Mouse (Mus musculus): ENCODE measurements at regions not wholly inside any gene's neighbourhood (a gene's known extent, or its start where the extent isn't known, plus 50 kb on each side); places are given as distances from the start of the nearest gene placed in this dataset.

DNA sequence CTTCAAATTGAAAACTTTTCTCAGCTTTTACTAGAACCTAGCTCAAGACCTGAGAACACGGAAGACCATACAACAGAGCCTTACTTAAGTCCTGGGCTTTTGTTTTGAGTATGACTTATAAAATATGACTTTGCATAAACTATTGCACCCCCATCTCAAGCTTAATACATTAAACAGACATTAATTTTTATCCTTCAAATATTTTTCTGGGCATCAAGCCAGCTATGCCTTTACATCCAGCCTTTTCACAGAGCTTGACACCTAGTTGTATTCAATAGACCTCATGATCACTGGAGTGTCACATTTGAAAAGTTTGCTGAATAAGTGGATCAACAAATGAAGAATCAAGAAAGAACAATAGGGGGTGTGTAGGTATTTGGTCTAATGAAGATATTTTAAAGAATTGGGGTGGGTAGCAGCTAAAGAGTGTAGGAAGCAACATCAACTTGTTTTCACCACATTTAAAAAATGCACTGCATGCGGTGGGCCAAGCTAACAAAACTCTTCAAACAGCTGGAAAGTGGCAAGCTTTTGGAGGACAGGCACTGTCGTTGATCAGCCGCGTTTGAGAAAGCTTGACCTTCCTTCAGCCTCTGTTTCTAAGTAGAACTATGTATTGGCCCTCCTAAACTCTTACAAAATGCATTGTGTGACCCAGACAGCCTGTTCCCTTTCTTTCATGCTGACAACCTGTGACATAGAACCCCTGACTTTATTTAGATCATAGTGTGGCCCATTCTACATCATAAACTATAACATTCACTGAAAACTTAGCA, 138.2 kb upstream of the Dio2 start:
- no peak for DNase-seq (ENCODE audit: extremely low read depth, low read depth, low spot score)
- TF ChIP-seq CTCF (IDR thresholded peaks at IDR 0.05; ENCODE audit: low read depth, low read length) (no peak), POLR2A (IDR thresholded peaks at IDR 0.05; ENCODE audit: extremely low read depth, insufficient read depth, low read length) (no peak)
- H3K27me3 ChIP-seq (ENCODE audit: control insufficient read depth, insufficient read depth, low read length): no peaks in the 10 kb centered on the region
- no peaks in the 10 kb centered on the region for H3K36me3 ChIP-seq (ENCODE audit: control insufficient read depth, insufficient read depth, low read length)
- no peaks in the 10 kb centered on the region for H3K4me1 ChIP-seq (ENCODE audit: control insufficient read depth, insufficient read depth, low read length)
- WGBS: 85% methylated on average over 5 of the region's 5 CpGs
- no peak overlapping the region for H3K4me3 ChIP-seq (ENCODE audit: insufficient read depth, low read depth, low read length)
- no peak overlapping the region for H3K9ac ChIP-seq (ENCODE audit: low read depth, low read length)
- no peaks in the 10 kb centered on the region for H3K79me2 ChIP-seq (ENCODE audit: control insufficient read depth, insufficient read depth, low read length)
- no peak overlapping the region for H3K27ac ChIP-seq (replicated peaks; ENCODE audit: insufficient read depth, low read depth, low read length)

DNA sequence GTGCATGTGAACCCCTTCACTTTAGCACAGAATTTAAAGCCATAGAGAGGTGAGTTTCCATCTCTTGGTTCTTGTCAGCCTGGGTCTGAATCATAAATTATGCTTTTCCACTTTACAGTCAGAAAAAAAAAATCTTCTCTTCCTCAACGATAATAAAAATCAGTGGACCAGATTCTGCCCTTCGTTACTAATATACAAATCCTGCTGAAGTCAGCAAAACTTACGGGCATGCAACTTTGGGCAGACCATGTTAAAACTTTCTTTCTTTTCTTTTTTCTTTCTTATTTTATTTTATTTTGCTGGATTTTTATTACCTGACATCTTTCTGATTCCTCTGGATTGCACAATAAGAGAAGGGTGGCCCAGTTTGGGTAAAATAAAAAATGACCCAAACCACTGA, 136.6 kb upstream of the Dio2 start:
- DNase-seq (ENCODE audit: extremely low read depth, low read depth, low spot score): no peak
- WGBS: 88% methylated on average over 3 of the region's 3 CpGs
- TF ChIP-seq CTCF (IDR thresholded peaks at IDR 0.05; ENCODE audit: low read depth, low read length): no peak
- TF ChIP-seq POLR2A (IDR thresholded peaks at IDR 0.05; ENCODE audit: extremely low read depth, insufficient read depth, low read length): no peak
- H3K79me2 ChIP-seq (ENCODE audit: control insufficient read depth, insufficient read depth, low read length): no peaks in the 10 kb centered on the region
- H3K27ac ChIP-seq (replicated peaks; ENCODE audit: insufficient read depth, low read depth, low read length): no peak overlapping the region
- H3K9ac ChIP-seq (ENCODE audit: low read depth, low read length): no peak overlapping the region
- H3K4me3 ChIP-seq (ENCODE audit: insufficient read depth, low read depth, low read length): no peak overlapping the region
- H3K36me3 ChIP-seq (ENCODE audit: control insufficient read depth, insufficient read depth, low read length): no peaks in the 10 kb centered on the region
- no peaks in the 10 kb centered on the region for H3K27me3 ChIP-seq (ENCODE audit: control insufficient read depth, insufficient read depth, low read length)
- no peaks in the 10 kb centered on the region for H3K4me1 ChIP-seq (ENCODE audit: control insufficient read depth, insufficient read depth, low read length)

DNA sequence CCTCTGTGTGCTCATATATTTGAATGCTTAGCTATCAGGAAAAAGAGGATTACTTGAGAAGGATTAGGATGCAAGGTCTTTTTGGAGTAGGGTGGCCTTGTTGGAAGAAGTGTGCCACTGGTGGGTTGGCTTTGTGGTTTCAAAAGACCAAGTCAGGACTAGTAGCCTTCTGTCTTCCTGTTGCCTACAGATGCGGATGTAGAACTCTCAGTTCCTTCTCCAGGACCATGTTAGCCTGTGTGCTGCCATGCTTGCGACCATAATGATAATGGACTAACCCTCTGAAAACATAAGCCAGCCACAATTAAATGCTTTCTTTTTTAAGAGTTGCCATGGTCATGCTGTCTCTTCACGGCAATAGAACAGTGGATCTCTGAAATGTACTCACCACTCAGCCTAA, 135.7 kb upstream of the Dio2 start:
- H3K27ac ChIP-seq (replicated peaks; ENCODE audit: insufficient read depth, low read depth, low read length): no peak overlapping the region
- no peaks in the 10 kb centered on the region for H3K4me1 ChIP-seq (ENCODE audit: control insufficient read depth, insufficient read depth, low read length)
- H3K4me3 ChIP-seq (ENCODE audit: insufficient read depth, low read depth, low read length): no peak overlapping the region
- H3K79me2 ChIP-seq (ENCODE audit: control insufficient read depth, insufficient read depth, low read length): no peaks in the 10 kb centered on the region
- H3K9ac ChIP-seq (ENCODE audit: low read depth, low read length): no peak overlapping the region
- DNase-seq (ENCODE audit: extremely low read depth, low read depth, low spot score): no peak
- WGBS: 87% methylated on average over 3 of the region's 3 CpGs
- no peak for TF ChIP-seq POLR2A (IDR thresholded peaks at IDR 0.05; ENCODE audit: extremely low read depth, insufficient read depth, low read length)
- TF ChIP-seq CTCF (IDR thresholded peaks at IDR 0.05; ENCODE audit: low read depth, low read length): no peak
- H3K27me3 ChIP-seq (ENCODE audit: control insufficient read depth, insufficient read depth, low read length): no peaks in the 10 kb centered on the region
- H3K36me3 ChIP-seq (ENCODE audit: control insufficient read depth, insufficient read depth, low read length): no peaks in the 10 kb centered on the region

- TF ChIP-seq POLR2A (IDR thresholded peaks at IDR 0.05; ENCODE audit: extremely low read depth, insufficient read depth, low read length) (no peak), CTCF (IDR thresholded peaks at IDR 0.05; ENCODE audit: low read depth, low read length) (no peak)
- no peak for DNase-seq (ENCODE audit: extremely low read depth, low read depth, low spot score)
- H3K36me3 ChIP-seq (ENCODE audit: control insufficient read depth, insufficient read depth, low read length): no peaks in the 10 kb centered on the region
- H3K79me2 ChIP-seq (ENCODE audit: control insufficient read depth, insufficient read depth, low read length): no peaks in the 10 kb centered on the region
- H3K9ac ChIP-seq (ENCODE audit: low read depth, low read length): no peak overlapping the region
- H3K4me3 ChIP-seq (ENCODE audit: insufficient read depth, low read depth, low read length): no peak overlapping the region
- WGBS: 78% methylated on average over 4 of the region's 4 CpGs
- H3K4me1 ChIP-seq (ENCODE audit: control insufficient read depth, insufficient read depth, low read length): no peaks in the 10 kb centered on the region
- H3K27ac ChIP-seq (replicated peaks; ENCODE audit: insufficient read depth, low read depth, low read length): no peak overlapping the region
- no peaks in the 10 kb centered on the region for H3K27me3 ChIP-seq (ENCODE audit: control insufficient read depth, insufficient read depth, low read length)
Observed at GRCm38 (mm10) chr12:90866597-90866996, 128.4 kb upstream of the Dio2 start.

GRCm38 (mm10) chr12:90862632-90863031, 124.4 kb upstream of the Dio2 start:
- Histone ChIP-seq H3K27ac (replicated peaks; ENCODE audit: insufficient read depth, low read depth, low read length) (no peak overlapping the region), H3K27me3 (ENCODE audit: control insufficient read depth, insufficient read depth, low read length) (no peaks in the 10 kb centered on the region), H3K79me2 (ENCODE audit: control insufficient read depth, insufficient read depth, low read length) (no peaks in the 10 kb centered on the region), H3K4me3 (ENCODE audit: insufficient read depth, low read depth, low read length) (no peak overlapping the region), H3K9ac (ENCODE audit: low read depth, low read length) (no peak overlapping the region), H3K36me3 (ENCODE audit: control insufficient read depth, insufficient read depth, low read length) (no peaks in the 10 kb centered on the region), H3K4me1 (ENCODE audit: control insufficient read depth, insufficient read depth, low read length) (no peaks in the 10 kb centered on the region)
- DNase-seq (ENCODE audit: extremely low read depth, low read depth, low spot score): no peak
- WGBS: 93% methylated on average over 3 of the region's 3 CpGs
- TF ChIP-seq CTCF (IDR thresholded peaks at IDR 0.05; ENCODE audit: low read depth, low read length) (no peak), POLR2A (IDR thresholded peaks at IDR 0.05; ENCODE audit: extremely low read depth, insufficient read depth, low read length) (no peak)

DNA sequence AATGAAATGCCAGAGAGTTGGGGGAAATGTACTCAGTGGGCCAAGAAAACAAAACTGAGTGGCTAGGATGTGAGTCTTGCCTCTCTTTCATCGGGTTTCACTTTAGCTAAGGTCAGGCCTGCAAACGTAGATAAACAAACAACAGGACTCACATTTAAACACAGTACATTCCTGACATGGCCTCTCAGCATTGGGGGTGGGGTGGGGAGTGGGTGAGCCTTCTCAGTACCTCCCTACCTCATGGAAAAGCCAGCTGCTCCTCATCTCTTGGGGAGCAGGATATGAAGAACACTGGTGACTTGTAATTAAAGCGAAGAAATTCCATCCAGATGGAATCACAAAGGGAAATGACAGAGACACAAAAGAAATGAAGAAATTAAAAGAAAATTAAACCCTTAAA, 119.5 kb upstream of the Dio2 start:
- no peak for TF ChIP-seq POLR2A (IDR thresholded peaks at IDR 0.05; ENCODE audit: extremely low read depth, insufficient read depth, low read length)
- TF ChIP-seq CTCF (IDR thresholded peaks at IDR 0.05; ENCODE audit: low read depth, low read length): no peak
- Histone ChIP-seq H3K79me2 (ENCODE audit: control insufficient read depth, insufficient read depth, low read length) (no peaks in the 10 kb centered on the region), H3K4me1 (ENCODE audit: control insufficient read depth, insufficient read depth, low read length) (no peaks in the 10 kb centered on the region), H3K36me3 (ENCODE audit: control insufficient read depth, insufficient read depth, low read length) (no peaks in the 10 kb centered on the region), H3K9ac (ENCODE audit: low read depth, low read length) (no peak overlapping the region), H3K27me3 (ENCODE audit: control insufficient read depth, insufficient read depth, low read length) (no peaks in the 10 kb centered on the region), H3K27ac (replicated peaks; ENCODE audit: insufficient read depth, low read depth, low read length) (no peak overlapping the region), H3K4me3 (ENCODE audit: insufficient read depth, low read depth, low read length) (no peak overlapping the region)
- no peak for DNase-seq (ENCODE audit: extremely low read depth, low read depth, low spot score)
- WGBS: 33% methylated on average over 3 of the region's 3 CpGs

Measured in liver, adult 2 months (tissue).